Mouse (Mus musculus) liver, postnatal 0 days (tissue): ENCODE data around the gene Syn3.

Experiments
- CTCF ChIP-seq: sonication (generic); IDR thresholded peaks from 2 replicates; pipeline ENCODE4 v1.5.1; 2016; ENCODE audit warnings: antibody characterized with exemption, low read depth
- EP300 ChIP-seq: IDR thresholded peaks from 2 replicates; pipeline ENCODE4 v1.6.1; 2016; ENCODE audit warnings: antibody characterized with exemption, low read depth, mild to moderate bottlenecking

DNA sequence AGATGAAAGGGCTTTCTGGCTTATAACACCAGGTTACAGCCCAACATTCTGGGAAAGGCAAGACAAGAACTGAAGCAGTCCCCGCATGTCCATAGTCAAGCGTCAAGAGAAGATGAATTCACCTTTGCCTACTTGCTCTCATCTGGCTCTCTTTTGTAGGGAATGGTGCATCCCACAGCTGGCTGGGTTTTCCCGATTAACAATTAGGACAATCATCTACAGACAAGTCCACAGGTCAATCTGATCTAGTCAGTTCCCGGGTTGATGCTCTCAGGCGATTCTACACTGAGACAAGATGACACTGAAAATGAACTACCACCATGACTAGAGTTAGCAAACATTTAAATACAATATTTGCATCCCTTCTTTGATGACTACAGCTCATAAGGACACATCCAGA, 47.4 kb downstream of the Syn3 start:
- TF ChIP-seq CTCF: no peak
- TF ChIP-seq EP300: no peak
